Mouse (Mus musculus) olfactory bulb, adult 2 months (tissue): ENCODE results near the gene Evc.

Experiments used
- CTCF ChIP-seq: fragments of 200-500 bp; IDR thresholded peaks from 2 replicates; pipeline ENCODE4 v1.5.1; 2012; ENCODE audit warnings: low read depth, mild to moderate bottlenecking, low read length, moderate library complexity; ENCODE audit not compliant: insufficient read depth
- POLR2A ChIP-seq: fragments of 200-500 bp; IDR thresholded peaks from 2 replicates; pipeline ENCODE4 v1.6.1; 2012; ENCODE audit warnings: mild to moderate bottlenecking, low read depth, low read length, moderate library complexity; ENCODE audit not compliant: insufficient read depth

DNA sequence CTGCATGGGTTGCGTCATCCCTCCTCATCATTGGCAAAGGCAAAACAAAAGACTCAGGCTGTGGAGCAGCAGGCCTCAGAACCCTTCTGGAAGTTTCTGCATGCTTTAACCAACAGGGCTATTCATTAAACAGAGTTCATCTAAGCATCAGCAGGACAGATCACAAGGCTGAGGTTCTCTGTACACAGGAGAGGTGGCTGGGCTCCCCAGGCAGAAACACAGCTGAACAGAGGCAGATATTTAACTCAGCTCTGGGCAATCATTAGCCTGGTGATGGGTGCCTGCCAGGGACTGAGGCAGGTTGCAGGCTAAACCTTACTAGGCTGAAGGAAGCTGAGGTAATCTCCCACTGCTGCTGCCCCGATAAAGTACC is 5.6 kb downstream of the Evc start:
- TF ChIP-seq CTCF (no peak), POLR2A (no peak)
